Mouse (Mus musculus) MEL (cell line): ENCODE results near the gene Zfp326. TPM values are rescaled to one million over a fixed set of nuclear protein-coding genes. Genes with fewer than 3 reads are reported as not detected.

ENCODE experiments used
- DNase-seq: peaks from one replicate; pipeline ENCODE4 v3.0.0; 2011; ENCODE audit warnings: low read depth, low spot score
- H3K27ac ChIP-seq: 2 replicates; pipeline ENCODE4 v1.5.1; 2012; ENCODE audit warnings: low read depth, mild to moderate bottlenecking, control low read depth, low read length, moderate library complexity; ENCODE audit not compliant: control insufficient read depth
- H3K27me3 ChIP-seq, 2 experiments: fragments of 150-350 bp in 1 of 2; sonication (generic) in 1 of 2; 2 replicates each; pipeline ENCODE4 v1.6.1; 2012; ENCODE audit warnings: low read length in 2 of 2, mild to moderate bottlenecking in 2 of 2, improper control_type of control experiment in 1 of 2, moderate library complexity in 1 of 2; ENCODE audit not compliant: insufficient read depth in 2 of 2, control insufficient read depth in 1 of 2
- H3K36me3 ChIP-seq, 2 experiments: 2 replicates each; pipeline ENCODE4 v1.6.1; 2012 to 2014; ENCODE audit warnings: low read length in 2 of 2, improper control_type of control experiment in 1 of 2, inconsistent platforms in 1 of 2, mild to moderate bottlenecking in 1 of 2; ENCODE audit not compliant: insufficient read depth in 2 of 2, control insufficient read depth in 1 of 2
- H3K4me1 ChIP-seq, 2 experiments: fragments of 150-350 bp in 1 of 2; sonication (generic) in 1 of 2; 2 replicates each; pipeline ENCODE4 v1.6.1; 2012; ENCODE audit warnings: low read length in 2 of 2, improper control_type of control experiment in 1 of 2, mild to moderate bottlenecking in 1 of 2; ENCODE audit not compliant: insufficient read depth in 2 of 2, control insufficient read depth in 1 of 2
- H3K4me3 ChIP-seq, 2 experiments: fragments of 150-350 bp in 1 of 2; sonication (generic) in 1 of 2; 2 replicates each; pipeline ENCODE4 v1.5.1; 2012; ENCODE audit warnings: low read depth in 2 of 2, low read length in 2 of 2, mild to moderate bottlenecking in 2 of 2, moderate library complexity in 2 of 2, control low read depth in 1 of 2, improper control_type of control experiment in 1 of 2; ENCODE audit not compliant: control insufficient read depth in 1 of 2, insufficient read depth in 1 of 2
- H3K79me2 ChIP-seq: 2 replicates; pipeline ENCODE4 v1.6.1; 2012; ENCODE audit warnings: mild to moderate bottlenecking, low read length, moderate library complexity; ENCODE audit not compliant: control insufficient read depth, poor library complexity, insufficient read depth
- H3K9ac ChIP-seq: 2 replicates; pipeline ENCODE4 v1.6.1; 2012; ENCODE audit warnings: low read depth, mild to moderate bottlenecking, control low read depth, low read length, moderate library complexity; ENCODE audit not compliant: control insufficient read depth, poor library complexity, severe bottlenecking
- H3K9me3 ChIP-seq: fragments of 150-350 bp; sonication (generic); replicated peaks from 2 replicates; pipeline ENCODE4 v1.6.1; 2012; ENCODE audit warnings: mild to moderate bottlenecking, low read length, improper control_type of control experiment, moderate library complexity; ENCODE audit not compliant: insufficient read depth
- BHLHE40 ChIP-seq: IDR thresholded peaks from 2 replicates; pipeline ENCODE4 v1.6.1; 2012; ENCODE audit warnings: low read depth, mild to moderate bottlenecking, inconsistent platforms, low read length, improper control_type of control experiment, borderline replicate concordance
- CHD1 ChIP-seq: IDR thresholded peaks from 2 replicates; pipeline ENCODE4 v1.6.1; 2012; ENCODE audit warnings: low read depth, mild to moderate bottlenecking, inconsistent platforms, low read length, improper control_type of control experiment
- CHD2 ChIP-seq: IDR thresholded peaks from 2 replicates; pipeline ENCODE4 v1.6.1; 2011; ENCODE audit warnings: low read length, improper control_type of control experiment
- EP300 ChIP-seq, 2 experiments: IDR thresholded peaks; 2 replicates each; pipeline ENCODE4 v1.6.1; 2011; ENCODE audit warnings: improper control_type of control experiment in 2 of 2, low read length in 2 of 2, low read depth in 1 of 2, mild to moderate bottlenecking in 1 of 2
- ETS1 ChIP-seq: IDR thresholded peaks from 2 replicates; pipeline ENCODE4 v1.6.1; 2012; ENCODE audit warnings: low read depth, mild to moderate bottlenecking, inconsistent platforms, low read length, improper control_type of control experiment, moderate library complexity
- GATA1 ChIP-seq: IDR thresholded peaks from 2 replicates; pipeline ENCODE4 v1.6.1; 2011; ENCODE audit warnings: low read depth, low read length, improper control_type of control experiment
- KAT2A ChIP-seq: conservative IDR thresholded peaks from 2 replicates; pipeline ENCODE4 v1.6.1; 2012; ENCODE audit warnings: low read depth, low read length, improper control_type of control experiment, inconsistent platforms
- MAZ ChIP-seq: IDR thresholded peaks from 2 replicates; pipeline ENCODE4 v1.6.1; 2012; ENCODE audit warnings: low read depth, mild to moderate bottlenecking, inconsistent platforms, low read length, improper control_type of control experiment
- MXI1 ChIP-seq: IDR thresholded peaks from 2 replicates; pipeline ENCODE4 v1.6.1; 2011; ENCODE audit warnings: mild to moderate bottlenecking, low read depth, low read length, improper control_type of control experiment
- MYB ChIP-seq: IDR thresholded peaks from 2 replicates; pipeline ENCODE4 v1.6.1; 2011; ENCODE audit warnings: mild to moderate bottlenecking, low read depth, low read length, improper control_type of control experiment
- POLR2A ChIP-seq, 2 experiments: IDR thresholded peaks; 2 replicates each; pipeline ENCODE4 v1.6.1; 2011 to 2012; ENCODE audit warnings: low read length in 2 of 2, mild to moderate bottlenecking in 2 of 2, control low read depth in 1 of 2, improper control_type of control experiment in 1 of 2, low read depth in 1 of 2, moderate library complexity in 1 of 2; ENCODE audit not compliant: control insufficient read depth in 1 of 2, insufficient read depth in 1 of 2, poor library complexity in 1 of 2
- RAD21 ChIP-seq: IDR thresholded peaks from 2 replicates; pipeline ENCODE4 v1.6.1; 2011; ENCODE audit warnings: mild to moderate bottlenecking, low read depth, low read length, improper control_type of control experiment
- SMC3 ChIP-seq: IDR thresholded peaks from 2 replicates; pipeline ENCODE4 v1.6.1; 2011; ENCODE audit warnings: low read depth, low read length, improper control_type of control experiment
- ZKSCAN1 ChIP-seq: IDR thresholded peaks from 2 replicates; pipeline ENCODE4 v1.6.1; 2012; ENCODE audit warnings: low read depth, mild to moderate bottlenecking, inconsistent platforms, low read length, improper control_type of control experiment, moderate library complexity
- polyA plus RNA-seq, 2 experiments: library from polyadenylated mRNA; stranded (reverse) in 1 of 2; unstranded in 1 of 2; fragments of >175 nt in 1 of 2; fragments of >200 nt in 1 of 2; gene quantifications; 2 replicates each; pipeline versions ENCODE4 v1.2.1 to v1.2.4; 2012; ENCODE audit warnings: low replicate concordance in 2 of 2, low read depth in 1 of 2; ENCODE audit not compliant: insufficient read length in 2 of 2, insufficient read depth in 1 of 2, missing spikeins in 1 of 2
- total RNA-seq: library from RNA; depleted of rRNA; stranded (reverse); fragments of 300-350 nt; gene quantifications from 2 replicates; pipeline ENCODE4 v1.2.3, GENCODE M21; 2012

The Zfp326 gene
- total and polyA plus RNA-seq, 3 experiments, result 6.4 to 17.6 TPM; not detected in 1

- H3K4me1 ChIP-seq, result peaks cover 4 to 10% of the 10 kb centered on the region in 2 experiments; a peak in 3 of 4 replicates
Observed at GRCm38 (mm10) chr5:105869739-105870138, 6.6 kb upstream of the Zfp326 start.

GRCm38 (mm10) chr5:105871140-105871539 lies 5.2 kb upstream of the Zfp326 start:
- peaks cover 0 to 4% of the 10 kb centered on the region in 2 experiments; a peak in 2 of 4 replicates for H3K36me3 ChIP-seq
- peaks cover 7 to 13% of the 10 kb centered on the region in 2 experiments; a peak in 3 of 4 replicates for H3K4me1 ChIP-seq
- TF ChIP-seq KAT2A (no peak), ZKSCAN1 (peak; percentile 92)
- H3K9ac ChIP-seq, result no peak overlapping the region
- no peaks in the 10 kb centered on the region for H3K27me3 ChIP-seq
- no peaks in the 10 kb centered on the region for H3K79me2 ChIP-seq
- no peak overlapping the region for H3K27ac ChIP-seq
- no peak overlapping the region for H3K4me3 ChIP-seq
- no peaks in the 10 kb centered on the region for H3K9me3 ChIP-seq
- DNase-seq, result no peak

More at GRCm38 (mm10) chr5:105869739-105870138, 6.6 kb upstream of the Zfp326 start:
- Histone ChIP-seq H3K36me3 (peaks cover 0 to 4% of the 10 kb centered on the region in 2 experiments; a peak in 2 of 4 replicates), H3K27ac (no peak overlapping the region), H3K79me2 (no peaks in the 10 kb centered on the region), H3K9ac (no peak overlapping the region), H3K27me3 (no peaks in the 10 kb centered on the region), H3K9me3 (no peaks in the 10 kb centered on the region), H3K4me3 (no peak overlapping the region)
- DNase-seq, result no peak
- TF ChIP-seq MAZ, result no peak
- TF ChIP-seq CHD2, result no peak

- Histone ChIP-seq H3K9ac (no peak overlapping the region), H3K4me1 (peaks cover 7 to 13% of the 10 kb centered on the region in 2 experiments; a peak in 3 of 4 replicates), H3K4me3 (no peak overlapping the region), H3K27me3 (no peaks in the 10 kb centered on the region), H3K36me3 (peaks cover 0 to 4% of the 10 kb centered on the region in 2 experiments; a peak in 2 of 4 replicates), H3K79me2 (peaks cover 6% of the 10 kb centered on the region), H3K27ac (no peak overlapping the region), H3K9me3 (no peaks in the 10 kb centered on the region)
- TF ChIP-seq MYB (no peak), EP300 (IDR thresholded peaks at IDR 0.05; ENCODE audit: low read depth in 1 of 2, low read length in 2 of 2) (no peak), GATA1 (no peak), SMC3 (no peak), RAD21 (no peak), MXI1 (no peak), ETS1 (no peak), POLR2A (IDR thresholded peaks at IDR 0.05; ENCODE audit: control insufficient read depth in 1 of 2, insufficient read depth in 1 of 2, low read depth in 1 of 2, low read length in 2 of 2, poor library complexity in 1 of 2) (no peak), CHD1 (no peak), BHLHE40 (no peak)
- DNase-seq, result peak; percentile 21
Observed at GRCm38 (mm10) chr5:105872176-105872575, 4.2 kb upstream of the Zfp326 start.
